ENCODE assay signal across 11 mouse cellular contexts in the genomic region with DNA sequence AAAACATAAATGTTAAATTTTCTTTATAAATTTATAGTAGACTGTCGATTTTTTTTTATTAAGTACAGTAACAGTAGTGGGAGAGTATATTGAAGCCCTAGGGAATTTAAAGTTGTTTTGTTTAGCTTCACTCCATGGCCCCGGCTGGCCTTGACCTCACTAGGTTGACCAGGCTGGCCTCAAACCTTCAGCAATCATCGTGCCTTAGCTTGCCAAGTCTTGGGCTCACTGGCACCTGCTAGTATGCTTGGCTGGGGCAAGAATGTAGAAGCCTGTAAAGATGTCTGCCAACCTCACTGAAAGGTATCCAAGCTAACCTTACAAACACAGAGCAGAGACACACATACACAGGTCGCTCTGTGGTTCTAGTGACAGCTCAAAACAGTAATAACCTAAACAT. TPM values are rescaled to one million over a fixed set of nuclear protein-coding genes. Genes with fewer than 3 reads are reported as not detected.
DNase-seq lines count a peak whose midpoint lies in the region.
"Had no signal": no experiment of that assay in that cellular context is flagged by ENCODE, and none has a peak within 500 bp of the region (broad histone marks: within the 10 kb centered on the region; RNA-seq: fewer than 3 reads in every experiment).

No protein-coding gene starts in this region.

- intact Hi-C loops in gastrocnemius, postnatal 36 days (cut with DNase I) = loop anchor here (5.0 to 10.0 kb wide), 2 partner anchors 65 to 198 kb away; a partner anchor contains a TSS

- DNase-seq in gastrocnemius, adult 18-20 months (ENCODE audit: low spot score) = peak; percentile 13
- no peak for DNase-seq in gastrocnemius, postnatal 36 days
- peak; percentile 7 for DNase-seq in kidney, adult 8-10 months
- DNase-seq in kidney, postnatal 4 days = no peak
- peak; percentile 72 for DNase-seq in adrenal gland, postnatal 14 days
- DNase-seq in kidney, postnatal 14 days = peak; percentile 3
- DNase-seq in urinary bladder, postnatal 36 days (ENCODE audit: low spot score in 2 of 2) = no peak
- DNase-seq: forebrain, postnatal 0 days; lung, adult 2 months; lung, postnatal 36 days; spleen, adult 18-20 months had no signal

RNA-seq across cellular contexts. Expression of a gene that starts 33.0 kb away (rescaled TPM):
- not detected for total RNA-seq in gastrocnemius, adult 18-20 months (2021)
- not detected for total RNA-seq in gastrocnemius, postnatal 36 days (2021)
- 0.34 TPM in 1 of 2 replicates, not detected in the other for total RNA-seq in adrenal gland, postnatal 14 days (2021)

RNA-seq across cellular contexts. Expression of a gene that starts 55.6 kb away (rescaled TPM):
- total RNA-seq in gastrocnemius, adult 18-20 months (2021) = 1 to 10 TPM; 7.9 to 10.0 TPM
- 10 to 100 TPM in 1 of 2 experiments, 1 to 10 TPM in 1; 9.2 to 10.5 TPM for total RNA-seq in gastrocnemius, postnatal 36 days (2021)
- 174 and 200 TPM in 2 replicates for total RNA-seq in adrenal gland, postnatal 14 days (2021)

Comparison
In these comparisons a context has a peak if more than half of its experiments do, and no peak if none do; other contexts are left out.
1. DNase-seq: peak in gastrocnemius, adult 18-20 months (single experiment), kidney, adult 8-10 months (2 of 2), adrenal gland, postnatal 14 days (single experiment) and kidney, postnatal 14 days (single experiment); none in gastrocnemius, postnatal 36 days (0 of 2), kidney, postnatal 4 days (0 of 2) and urinary bladder, postnatal 36 days (0 of 2).
2. RNA of a gene that starts 55.6 kb away (total RNA-seq): 174 to 200 TPM in adrenal gland, postnatal 14 days; 9.2 to 10.5 TPM in gastrocnemius, postnatal 36 days and 7.9 to 10.0 TPM in gastrocnemius, adult 18-20 months; every median in the first group is over 10 times any median in the second.